Mouse (Mus musculus) kidney, postnatal 0 days (tissue): ENCODE data around the gene Eno2. TPM values are rescaled to one million over a fixed set of nuclear protein-coding genes. Genes with fewer than 3 reads are reported as not detected.
A peak's percentile ranks its signal among the peaks of the same experiment; 100 is the strongest.

ENCODE experiments used
- ATAC-seq: fragments of 200-750 bp; cut with Nextera tagmentation; replicated peaks from 2 replicates; pipeline ENCODE4 v1.8.0; 2017; ENCODE audit warnings: low read depth, moderate number of reproducible peaks, moderate TSS enrichment, moderate library complexity; ENCODE audit not compliant: low FRiP score
- DNase-seq: peaks from one replicate; pipeline ENCODE4 v3.0.0-alpha.2; 2016; ENCODE audit warnings: low spot score
- H3K27ac ChIP-seq: fragments of 300-500 bp; sonication (generic); 2 replicates; pipeline ENCODE4 v1.5.1; 2014; ENCODE audit warnings: mild to moderate bottlenecking
- H3K27me3 ChIP-seq: fragments of 300-500 bp; sonication (generic); 2 replicates; pipeline ENCODE4 v1.6.1; 2014; ENCODE audit warnings: low read length, mixed read lengths; ENCODE audit not compliant: insufficient read depth
- H3K36me3 ChIP-seq: fragments of 300-500 bp; sonication (generic); 2 replicates; pipeline ENCODE4 v1.6.1; 2014; ENCODE audit warnings: low read length, mixed read lengths; ENCODE audit not compliant: insufficient read depth
- H3K4me1 ChIP-seq: fragments of 300-500 bp; sonication (generic); replicated peaks from 2 replicates; pipeline ENCODE4 v1.6.1; 2014; ENCODE audit warnings: antibody characterized with exemption, low read length, mixed read lengths; ENCODE audit not compliant: insufficient read depth
- H3K4me2 ChIP-seq: fragments of 300-500 bp; sonication (generic); 2 replicates; pipeline ENCODE4 v1.6.1; 2014; ENCODE audit warnings: mild to moderate bottlenecking, low read length, moderate library complexity, mixed read lengths
- H3K4me3 ChIP-seq: fragments of 300-500 bp; sonication (generic); replicated peaks from 2 replicates; pipeline ENCODE4 v1.5.1; 2014; ENCODE audit warnings: low read depth, low read length
- H3K9ac ChIP-seq: fragments of 300-500 bp; sonication (generic); 2 replicates; pipeline ENCODE4 v1.6.1; 2014; ENCODE audit warnings: low read depth, low read length
- H3K9me3 ChIP-seq: fragments of 300-500 bp; sonication (generic); replicated peaks from 2 replicates; pipeline ENCODE4 v1.6.1; 2016; ENCODE audit warnings: low read length, inconsistent platforms, mixed read lengths
- CTCF ChIP-seq: IDR thresholded peaks from 2 replicates; pipeline ENCODE4 v1.5.1; 2016; ENCODE audit warnings: antibody characterized with exemption, low read depth, mild to moderate bottlenecking, moderate library complexity
- WGBS: fragments of 180-500 bp; shearing (Covaris S2); extraction: QIAGEN DNeasy Blood & Tissue Kit; methylation state at CpG from one replicate; pipeline ENCODE4 v1.1.7; 2014; 5-methylcytosine and 5-hydroxymethylcytosine counted together
- polyA plus RNA-seq: library from polyadenylated mRNA; unstranded; fragments of >200 nt; fragmentation: Nextera tagmentation; extraction: Ambion mirVana; gene quantifications from 2 replicates; pipeline ENCODE4 v1.2.1, GENCODE M21; 2015

Eno2 gene
- polyA plus RNA-seq, 1 experiment from 2014 or later = 7.6 TPM

DNA sequence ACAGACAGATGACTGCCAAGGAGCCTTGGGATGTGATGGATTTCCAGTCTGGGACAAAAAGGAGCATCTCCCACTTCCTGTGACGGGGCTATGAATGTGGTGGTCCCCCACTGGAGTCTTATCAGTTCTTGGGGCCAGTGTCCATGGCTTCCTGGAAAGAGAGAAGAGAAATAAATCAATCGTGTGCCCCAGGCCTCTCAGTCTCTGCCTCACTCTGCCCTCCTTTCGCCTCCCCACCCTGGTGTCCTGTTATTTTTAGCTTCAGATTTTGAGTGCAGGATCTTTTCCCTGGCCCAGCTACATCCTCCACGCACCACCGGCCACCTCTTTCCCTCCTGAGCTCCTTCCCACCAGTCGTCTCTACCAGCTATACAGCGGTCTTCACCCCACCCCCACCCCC is 540 bp upstream of the Eno2 start:
- no peak overlapping the region for H3K27ac ChIP-seq
- TF ChIP-seq CTCF = no peak
- no peaks in the 10 kb centered on the region for H3K27me3 ChIP-seq
- ATAC-seq (no peak), DNase-seq (no peak)
- no peak overlapping the region; the same call in 1 of the 2 replicates for H3K9ac ChIP-seq
- H3K4me2 ChIP-seq = peak overlapping the region; percentile 91
- H3K9me3 ChIP-seq = no peaks in the 10 kb centered on the region
- H3K36me3 ChIP-seq = no peaks in the 10 kb centered on the region
- WGBS = 42% methylated on average over 7 of the region's 7 CpGs
- H3K4me1 ChIP-seq = peaks cover 24% of the 10 kb centered on the region
- peak overlapping the region; percentile 56 for H3K4me3 ChIP-seq

DNA sequence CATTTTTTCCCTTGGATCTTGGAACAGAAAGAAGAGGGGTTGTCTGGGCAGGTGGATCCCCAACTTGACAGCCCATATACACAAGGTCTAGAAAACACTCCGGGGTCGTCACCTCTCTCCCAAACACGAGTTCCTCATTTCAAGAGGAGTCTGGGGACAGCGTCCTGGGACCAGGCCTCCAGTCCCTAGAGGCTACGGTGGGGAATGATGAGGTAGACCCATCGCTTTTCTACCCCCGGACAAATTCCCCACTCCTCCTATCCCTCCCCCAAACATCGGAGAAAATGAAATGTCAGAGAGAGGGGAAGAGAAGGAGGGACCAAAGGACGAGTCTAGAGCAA is 799 bp downstream of the Eno2 start:
- H3K4me2 ChIP-seq = peak overlapping the region; percentile 91
- DNase-seq (no peak), ATAC-seq (no peak)
- H3K27me3 ChIP-seq = no peaks in the 10 kb centered on the region
- H3K4me3 ChIP-seq = peak overlapping the region; percentile 56
- H3K9ac ChIP-seq = peak overlapping the region; percentile 67; the same call in 1 of the 2 replicates
- no peaks in the 10 kb centered on the region for H3K36me3 ChIP-seq
- 0 out of 2 replicates have a peak overlapping the region, but pooled peaks have one; percentile 25 for H3K27ac ChIP-seq
- no peak for TF ChIP-seq CTCF
- no peaks in the 10 kb centered on the region for H3K9me3 ChIP-seq
- peaks cover 24% of the 10 kb centered on the region for H3K4me1 ChIP-seq
- WGBS = 12% methylated on average over 9 of the region's 9 CpGs

DNA sequence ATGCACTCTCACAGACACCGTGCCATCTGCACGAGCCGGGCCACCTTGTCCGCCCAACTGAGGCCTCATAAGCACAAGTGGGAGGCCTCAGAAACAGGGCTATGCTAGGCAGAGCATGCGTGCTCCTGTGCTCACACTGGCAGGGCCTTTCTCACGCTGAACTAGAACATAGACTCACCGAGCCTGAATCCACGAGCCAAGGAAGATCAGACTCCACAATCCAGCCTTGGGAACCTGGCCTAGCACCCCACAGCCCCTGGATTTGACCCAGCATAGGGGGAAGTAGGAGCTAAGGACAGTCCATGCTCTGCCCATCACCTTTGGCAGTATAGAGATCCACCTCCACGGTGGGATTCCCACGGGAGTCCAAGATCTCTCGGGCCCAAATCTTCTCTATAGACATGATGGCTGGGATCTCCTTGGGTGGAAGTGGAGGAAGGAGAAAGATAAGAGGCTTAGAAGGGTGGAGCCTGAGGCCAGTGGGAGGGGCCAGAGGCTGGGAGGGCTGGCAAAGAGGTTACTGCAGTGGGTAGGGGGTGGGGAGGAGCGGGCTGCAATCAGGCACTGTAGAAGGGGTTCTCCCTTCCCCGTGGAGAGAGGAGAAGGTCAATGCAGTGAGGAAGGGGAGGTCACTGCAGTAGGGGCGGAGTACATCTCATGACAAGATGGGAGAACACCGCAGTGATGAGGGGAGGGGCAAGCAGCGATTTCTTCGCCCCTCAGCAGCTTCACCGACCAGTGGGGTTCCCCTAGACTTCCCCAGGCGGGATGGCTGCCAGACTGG is 1.4 kb downstream of the Eno2 start:
- no peaks in the 10 kb centered on the region for H3K9me3 ChIP-seq
- H3K9ac ChIP-seq = 0 out of 2 replicates have a peak overlapping the region, but pooled peaks have one; percentile 67
- no peaks in the 10 kb centered on the region for H3K27me3 ChIP-seq
- peak overlapping the region; percentile 47; the same call in 1 of the 2 replicates for H3K27ac ChIP-seq
- TF ChIP-seq CTCF = no peak
- H3K4me1 ChIP-seq = peaks cover 24% of the 10 kb centered on the region
- no peaks in the 10 kb centered on the region for H3K36me3 ChIP-seq
- H3K4me3 ChIP-seq = peak overlapping the region; percentile 56
- DNase-seq (no peak), ATAC-seq (0 out of 2 replicates have a peak, but pooled peaks have one; percentile 40)
- 31% methylated on average over 19 of the region's 19 CpGs for WGBS
- H3K4me2 ChIP-seq = peak overlapping the region; percentile 91

- H3K27me3 ChIP-seq = no peaks in the 10 kb centered on the region
- H3K9me3 ChIP-seq = no peaks in the 10 kb centered on the region
- H3K4me3 ChIP-seq = 0 out of 2 replicates have a peak overlapping the region, but pooled peaks have one; percentile 56
- H3K4me1 ChIP-seq = peaks cover 24% of the 10 kb centered on the region
- no peak for ATAC-seq
- no peak for TF ChIP-seq CTCF
- peak overlapping the region; percentile 47; the same call in 1 of the 2 replicates for H3K27ac ChIP-seq
- H3K36me3 ChIP-seq = no peaks in the 10 kb centered on the region
- no peak for DNase-seq
- peak overlapping the region; percentile 91; the same call in 1 of the 2 replicates for H3K4me2 ChIP-seq
- H3K9ac ChIP-seq = no peak overlapping the region
- WGBS = 22% methylated on average over 4 of the region's 4 CpGs
Observed at GRCm38 (mm10) chr6:124767536-124767919, 1.9 kb downstream of the Eno2 start.

GRCm38 (mm10) chr6:124765951-124766350 is 3.5 kb downstream of the Eno2 start:
- H3K27ac ChIP-seq = no peak overlapping the region
- no peaks in the 10 kb centered on the region for H3K27me3 ChIP-seq
- H3K9me3 ChIP-seq = no peaks in the 10 kb centered on the region
- peaks cover 24% of the 10 kb centered on the region for H3K4me1 ChIP-seq
- TF ChIP-seq CTCF = no peak
- no peak overlapping the region for H3K4me2 ChIP-seq
- no peaks in the 10 kb centered on the region for H3K36me3 ChIP-seq
- 90% methylated on average over 7 of the region's 7 CpGs for WGBS
- H3K4me3 ChIP-seq = no peak overlapping the region
- no peak overlapping the region for H3K9ac ChIP-seq
- DNase-seq = no peak
- ATAC-seq = no peak

DNA sequence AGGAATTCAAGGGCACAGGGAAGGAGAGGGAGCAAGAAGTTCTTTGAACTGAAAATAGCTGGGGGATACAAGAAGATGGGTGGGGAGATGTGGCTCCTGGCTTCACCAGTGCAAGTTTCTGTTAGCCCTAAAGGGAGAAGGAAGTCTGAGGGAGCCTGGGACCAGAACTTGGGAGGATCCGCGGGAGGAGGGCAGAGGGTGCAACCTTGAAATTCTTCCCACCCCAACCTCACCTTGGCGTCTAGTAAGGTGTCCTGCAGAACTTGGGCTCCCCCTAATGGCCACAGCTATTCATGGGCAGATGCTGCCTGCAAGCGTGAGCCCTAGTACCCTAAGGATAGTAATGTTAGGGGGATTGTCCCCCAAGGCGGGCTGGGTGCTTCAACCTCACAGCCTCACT is 10.2 kb downstream of the Eno2 start:
- H3K4me1 ChIP-seq = peaks cover 21% of the 10 kb centered on the region
- peak overlapping the region; percentile 41; the same call in 1 of the 2 replicates for H3K4me2 ChIP-seq
- whole genome bisulfite sequencing = 4% methylated on average over 5 of the region's 5 CpGs
- H3K9me3 ChIP-seq = no peaks in the 10 kb centered on the region
- ATAC-seq = peak; percentile 34
- peak overlapping the region; percentile 99 for H3K9ac ChIP-seq
- no peaks in the 10 kb centered on the region for H3K36me3 ChIP-seq
- peak; percentile 93 for DNase-seq
- peak overlapping the region; percentile 98 for H3K27ac ChIP-seq
- no peak overlapping the region for H3K4me3 ChIP-seq
- H3K27me3 ChIP-seq = no peaks in the 10 kb centered on the region
- peak; percentile 97 for TF ChIP-seq CTCF
